Mouse (Mus musculus) forebrain, embryonic 15.5 days (tissue): ENCODE results near the gene Psme1. TPM values are rescaled to one million over a fixed set of nuclear protein-coding genes. Genes with fewer than 3 reads are reported as not detected.

ENCODE experiments used
- ATAC-seq: fragments of 200-750 bp; cut with Nextera tagmentation; replicated peaks from 2 replicates; pipeline ENCODE4 v1.8.0; 2017; ENCODE audit warnings: mild to moderate bottlenecking, moderate TSS enrichment, moderate library complexity
- H3K27ac ChIP-seq: fragments of 300-500 bp; sonication (generic); replicated peaks from 2 replicates; pipeline ENCODE4 v1.5.1; 2015; ENCODE audit warnings: mild to moderate bottlenecking, inconsistent platforms
- H3K27me3 ChIP-seq: fragments of 300-500 bp; sonication (generic); 2 replicates; pipeline ENCODE4 v1.6.1; 2015; ENCODE audit warnings: inconsistent platforms
- H3K36me3 ChIP-seq: fragments of 300-500 bp; sonication (generic); 2 replicates; pipeline ENCODE4 v1.6.1; 2015; ENCODE audit warnings: mild to moderate bottlenecking, inconsistent platforms
- H3K4me1 ChIP-seq: fragments of 300-500 bp; sonication (generic); 2 replicates; pipeline ENCODE4 v1.6.1; 2015; ENCODE audit warnings: inconsistent platforms
- H3K4me2 ChIP-seq: fragments of 300-500 bp; sonication (generic); replicated peaks from 2 replicates; pipeline ENCODE4 v1.6.1; 2015; ENCODE audit warnings: mild to moderate bottlenecking, inconsistent platforms
- H3K4me3 ChIP-seq: fragments of 300-500 bp; sonication (generic); 2 replicates; pipeline ENCODE4 v1.5.1; 2015; ENCODE audit warnings: mild to moderate bottlenecking, inconsistent platforms
- H3K9ac ChIP-seq: fragments of 300-500 bp; sonication (generic); replicated peaks from 2 replicates; pipeline ENCODE4 v1.6.1; 2015; ENCODE audit warnings: mild to moderate bottlenecking, inconsistent platforms
- H3K9me3 ChIP-seq: fragments of 300-500 bp; sonication (generic); 2 replicates; pipeline ENCODE4 v1.6.1; 2016; ENCODE audit warnings: inconsistent platforms
- WGBS: fragments of 180-500 bp; shearing (Covaris S2); methylation state at CpG from one replicate; pipeline ENCODE4 v1.1.7; 2015; ENCODE audit warnings: mixed read lengths; 5-methylcytosine and 5-hydroxymethylcytosine counted together
- polyA plus RNA-seq: library from polyadenylated mRNA; unstranded; fragments of >200 nt; fragmentation: Nextera tagmentation; extraction: Ambion mirVana; gene quantifications from 2 replicates; pipeline ENCODE4 v1.2.1, GENCODE M21; 2015

Psme1 gene
- polyA plus RNA-seq, 1 experiment from 2014 or later, result 187 TPM

DNA sequence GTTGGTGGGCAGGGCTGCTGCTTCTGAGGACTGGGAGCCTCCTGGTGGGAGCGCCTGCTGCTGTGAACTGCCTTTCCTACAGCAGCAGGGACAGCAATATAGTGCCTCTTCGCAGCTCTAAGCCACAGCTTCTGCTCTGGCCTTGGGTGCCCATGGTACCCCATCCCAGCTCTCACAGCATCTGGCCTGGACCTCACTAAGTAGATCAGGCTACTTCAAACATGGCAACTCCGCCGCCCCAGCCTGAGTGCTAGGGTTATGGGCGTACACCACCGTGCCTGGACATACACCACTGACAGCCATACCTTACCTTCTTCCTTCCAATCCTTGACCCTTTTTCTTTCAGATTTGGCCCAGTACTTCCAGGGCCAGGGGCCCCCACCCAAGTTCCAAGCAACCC is 30.4 kb downstream of the Psme1 start:
- H3K27me3 ChIP-seq, result no peaks in the 10 kb centered on the region
- no peaks in the 10 kb centered on the region for H3K9me3 ChIP-seq
- H3K4me1 ChIP-seq, result peaks cover 8% of the 10 kb centered on the region; the same call in 1 of the 2 replicates
- H3K36me3 ChIP-seq, result peaks cover 39% of the 10 kb centered on the region
- H3K9ac ChIP-seq, result no peak overlapping the region
- no peak overlapping the region for H3K4me2 ChIP-seq
- 100% methylated on average over 6 of the region's 6 CpGs for WGBS
- H3K4me3 ChIP-seq, result no peak overlapping the region
- ATAC-seq, result no peak
- H3K27ac ChIP-seq, result no peak overlapping the region

DNA sequence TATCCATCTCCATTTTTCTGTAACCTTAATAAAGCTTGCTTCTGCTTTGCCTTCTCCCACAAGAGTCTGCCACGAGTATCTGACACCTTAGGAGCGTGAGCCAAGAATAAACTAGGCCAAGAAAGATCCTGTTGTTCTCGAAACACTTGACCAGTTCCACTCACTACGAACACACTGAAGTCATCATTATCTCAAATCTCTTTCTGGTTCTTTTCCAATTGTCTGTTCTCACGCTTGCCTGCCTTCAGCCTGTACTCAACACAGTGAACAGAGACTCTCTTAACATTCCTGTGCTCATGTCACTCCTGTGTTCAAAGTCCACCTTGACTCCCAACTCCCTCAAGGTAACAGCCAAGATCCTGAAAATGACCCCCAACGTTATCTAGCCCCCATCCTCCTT is 35.4 kb downstream of the Psme1 start:
- no peak for ATAC-seq
- 0 out of 2 replicates have a peak, but pooled peaks cover under 1% of the 10 kb centered on the region for H3K4me1 ChIP-seq
- no peak overlapping the region for H3K4me3 ChIP-seq
- H3K4me2 ChIP-seq, result no peak overlapping the region
- H3K9ac ChIP-seq, result no peak overlapping the region
- H3K9me3 ChIP-seq, result no peaks in the 10 kb centered on the region
- no peaks in the 10 kb centered on the region for H3K27me3 ChIP-seq
- H3K36me3 ChIP-seq, result peaks cover 16% of the 10 kb centered on the region
- 65% methylated on average over 6 of the region's 6 CpGs for WGBS
- no peak overlapping the region for H3K27ac ChIP-seq

DNA sequence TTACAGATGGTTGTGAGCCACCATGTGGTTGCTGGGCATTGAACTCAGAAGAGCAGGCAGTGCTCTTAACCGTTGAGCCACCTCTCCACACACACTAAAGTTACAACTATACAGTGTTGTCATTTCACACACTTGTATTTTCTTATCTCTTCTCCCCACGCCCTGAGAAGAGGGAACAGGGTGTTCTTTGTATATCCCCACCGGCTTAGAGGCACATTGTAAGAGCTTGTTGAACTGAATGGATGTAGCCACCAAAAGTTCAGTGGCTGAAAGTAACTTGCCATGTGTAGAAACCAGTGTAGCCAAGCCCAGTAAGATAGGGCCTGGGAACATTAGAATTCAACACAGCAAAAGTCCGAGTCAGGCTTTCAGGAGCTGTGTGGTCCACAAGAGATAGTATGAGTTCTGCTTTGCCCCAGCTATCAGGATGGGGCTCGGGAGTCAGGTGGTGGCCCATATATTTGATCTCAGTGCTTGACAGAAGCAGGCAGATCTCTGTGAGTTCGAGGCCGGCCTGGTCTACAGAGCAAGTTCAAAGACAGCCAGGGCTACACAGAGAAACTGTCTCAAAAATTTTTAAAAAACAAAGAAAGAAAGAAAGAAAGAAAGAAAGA is 36.7 kb downstream of the Psme1 start:
- Histone ChIP-seq H3K4me1 (0 out of 2 replicates have a peak, but pooled peaks cover 7% of the 10 kb centered on the region), H3K27ac (no peak overlapping the region), H3K4me3 (no peak overlapping the region), H3K27me3 (no peaks in the 10 kb centered on the region), H3K4me2 (no peak overlapping the region), H3K9ac (no peak overlapping the region), H3K9me3 (no peaks in the 10 kb centered on the region), H3K36me3 (peaks cover 3% of the 10 kb centered on the region; the same call in 1 of the 2 replicates)
- WGBS, result 82% methylated on average over 7 of the region's 7 CpGs
- no peak for ATAC-seq

DNA sequence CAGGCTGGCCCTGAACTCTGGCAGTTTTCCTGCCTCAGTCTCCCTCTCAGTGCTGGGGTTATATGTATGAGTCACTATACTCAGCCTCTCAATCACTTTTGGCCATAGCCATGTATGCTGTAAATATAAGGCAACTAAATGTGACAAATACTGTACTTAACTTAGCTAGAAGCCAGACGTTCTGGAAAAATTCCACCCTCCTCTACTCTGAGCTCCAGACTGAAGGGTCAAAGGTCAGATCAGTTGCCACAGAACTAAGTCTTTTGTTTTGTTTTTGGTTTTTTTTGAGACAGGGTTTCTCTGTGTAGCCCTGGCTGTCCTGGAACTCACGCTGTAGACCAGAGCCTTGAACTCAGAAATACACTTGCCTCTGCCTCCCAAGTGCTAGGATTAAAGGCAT is 38.0 kb downstream of the Psme1 start:
- Histone ChIP-seq H3K9me3 (no peaks in the 10 kb centered on the region), H3K4me2 (no peak overlapping the region), H3K36me3 (no peaks in the 10 kb centered on the region), H3K4me1 (0 out of 2 replicates have a peak, but pooled peaks cover 7% of the 10 kb centered on the region), H3K9ac (no peak overlapping the region), H3K27ac (no peak overlapping the region), H3K27me3 (no peaks in the 10 kb centered on the region), H3K4me3 (no peak overlapping the region)
- ATAC-seq, result no peak
- 52% methylated on average over 2 of the region's 2 CpGs for WGBS

GRCm38 (mm10) chr14:55616844-55617243 is 38.9 kb downstream of the Psme1 start:
- no peaks in the 10 kb centered on the region for H3K9me3 ChIP-seq
- H3K4me2 ChIP-seq, result no peak overlapping the region
- no peak overlapping the region for H3K4me3 ChIP-seq
- 0 out of 2 replicates have a peak, but pooled peaks cover 7% of the 10 kb centered on the region for H3K4me1 ChIP-seq
- no peaks in the 10 kb centered on the region for H3K27me3 ChIP-seq
- H3K9ac ChIP-seq, result no peak overlapping the region
- WGBS, result 79% methylated on average over 2 of the region's 2 CpGs
- H3K36me3 ChIP-seq, result no peaks in the 10 kb centered on the region
- H3K27ac ChIP-seq, result no peak overlapping the region
- ATAC-seq, result no peak

DNA sequence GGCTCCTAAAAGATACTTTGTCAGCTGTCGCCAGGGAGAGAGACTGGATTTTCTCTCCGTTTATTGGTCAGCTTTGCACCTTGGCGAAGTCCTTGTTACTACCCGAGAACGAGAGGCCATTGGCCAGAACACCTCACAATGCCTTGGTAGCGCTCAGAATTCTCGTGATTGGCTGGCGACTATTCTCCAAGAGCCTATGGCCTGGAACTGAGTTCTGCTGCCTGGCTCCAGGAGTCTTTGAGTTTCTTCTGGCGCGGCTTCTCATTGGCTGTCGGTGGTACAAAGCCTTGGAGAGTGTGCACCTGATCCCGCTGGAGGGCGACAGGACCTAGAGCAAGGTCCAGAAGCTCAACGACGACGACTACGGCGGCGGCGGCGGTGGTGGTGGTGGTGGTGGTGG is 39.9 kb downstream of the Psme1 start, which contains the start of gene Rec8:
Rec8 (plus strand) TSS at position 216 of the 400 bp plus-strand sequence.
- H3K4me1 ChIP-seq, result 0 out of 2 replicates have a peak, but pooled peaks cover 7% of the 10 kb centered on the region
- ATAC-seq, result 0 out of 2 replicates have a peak, but pooled peaks have one; percentile 41
- no peaks in the 10 kb centered on the region for H3K9me3 ChIP-seq
- H3K9ac ChIP-seq, result no peak within 1 kb of the TSS
- no peak within 1 kb of the TSS; the same call in 1 of the 2 replicates for H3K27ac ChIP-seq
- no peaks in the 10 kb centered on the region for H3K27me3 ChIP-seq
- peak within 1 kb of the TSS; percentile 28 for H3K4me2 ChIP-seq
- 25% methylated on average over 21 of the region's 21 CpGs for WGBS
- H3K4me3 ChIP-seq, result peak within 1 kb of the TSS; percentile 32
- no peaks in the 10 kb centered on the region for H3K36me3 ChIP-seq

GRCm38 (mm10) chr14:55618486-55619195 is 40.7 kb downstream of the Psme1 start:
- Histone ChIP-seq H3K27ac (no peak overlapping the region; the same call in 1 of the 2 replicates), H3K4me2 (peak overlapping the region; percentile 28), H3K4me3 (peak overlapping the region; percentile 32), H3K36me3 (no peaks in the 10 kb centered on the region), H3K9ac (no peak overlapping the region), H3K27me3 (no peaks in the 10 kb centered on the region), H3K4me1 (0 out of 2 replicates have a peak, but pooled peaks cover 7% of the 10 kb centered on the region), H3K9me3 (no peaks in the 10 kb centered on the region)
- ATAC-seq, result peak; percentile 59; the same call in 1 of the 2 replicates
- WGBS, result 53% methylated on average over 22 of the region's 22 CpGs

GRCm38 (mm10) chr14:55628077-55628827 is 50.3 kb downstream of the Psme1 start:
- no peak overlapping the region for H3K9ac ChIP-seq
- ATAC-seq, result no peak
- H3K27ac ChIP-seq, result no peak overlapping the region
- WGBS, result 92% methylated on average over 27 of the region's 27 CpGs
- no peaks in the 10 kb centered on the region for H3K27me3 ChIP-seq
- H3K4me3 ChIP-seq, result no peak overlapping the region
- H3K4me1 ChIP-seq, result no peaks in the 10 kb centered on the region
- H3K9me3 ChIP-seq, result no peaks in the 10 kb centered on the region
- H3K36me3 ChIP-seq, result peaks cover 80% of the 10 kb centered on the region
- H3K4me2 ChIP-seq, result no peak overlapping the region

GRCm38 (mm10) chr14:55629312-55629711 is 51.4 kb downstream of the Psme1 start:
- Histone ChIP-seq H3K4me2 (no peak overlapping the region), H3K36me3 (peaks cover 84% of the 10 kb centered on the region), H3K9ac (no peak overlapping the region), H3K4me1 (peaks cover 3% of the 10 kb centered on the region), H3K27me3 (no peaks in the 10 kb centered on the region), H3K9me3 (no peaks in the 10 kb centered on the region), H3K4me3 (no peak overlapping the region), H3K27ac (no peak overlapping the region)
- WGBS, result 49% methylated on average over 5 of the region's 5 CpGs
- no peak for ATAC-seq

Other genes starting within 250 kb of the Psme1 start
- gene Dhrs4, start 99.4 kb upstream of the Psme1 start, polyA plus RNA-seq, result 49.6 and 60.0 TPM in 2 replicates
- gene Carmil3, start 87.5 kb upstream of the Psme1 start, polyA plus RNA-seq, result 30.2 and 33.4 TPM in 2 replicates
- gene Cpne6, start 67.7 kb upstream of the Psme1 start, polyA plus RNA-seq, result 9.1 and 10.3 TPM in 2 replicates
- 0.09 and 0.11 TPM in 2 replicates for gene Nrl, start 53.1 kb upstream of the Psme1 start, polyA plus RNA-seq
- gene Pck2, start 37.9 kb upstream of the Psme1 start, polyA plus RNA-seq, result 18.2 and 25.1 TPM in 2 replicates
- gene Dcaf11, start 18.1 kb upstream of the Psme1 start, polyA plus RNA-seq, result 121 and 132 TPM in 2 replicates
- gene A730061H03Rik, start 17.7 kb upstream of the Psme1 start, polyA plus RNA-seq, result 0.49 and 0.60 TPM in 2 replicates
- gene Fitm1, start 2.5 kb upstream of the Psme1 start, polyA plus RNA-seq, result not detected in 2 replicates
- 15.0 and 16.0 TPM in 2 replicates for gene Emc9, start 7.2 kb downstream of the Psme1 start, polyA plus RNA-seq
- 187 and 211 TPM in 2 replicates for gene Psme2, start 13.0 kb downstream of the Psme1 start, polyA plus RNA-seq
- gene Rnf31, start 13.6 kb downstream of the Psme1 start, polyA plus RNA-seq, result 17.7 TPM in 2 replicates
- gene Irf9, start 25.4 kb downstream of the Psme1 start, polyA plus RNA-seq, result 7.2 and 8.1 TPM in 2 replicates
- gene Rec8, start 39.9 kb downstream of the Psme1 start, polyA plus RNA-seq, result 11.3 and 11.5 TPM in 2 replicates
- 82.0 and 82.1 TPM in 2 replicates for gene Ipo4, start 57.8 kb downstream of the Psme1 start, polyA plus RNA-seq
- gene Gm49378, start 59.8 kb downstream of the Psme1 start, polyA plus RNA-seq, result 1.4 and 2.0 TPM in 2 replicates
- 61.7 and 67.2 TPM in 2 replicates for gene Tm9sf1, start 65.7 kb downstream of the Psme1 start, polyA plus RNA-seq
- 0.38 and 0.53 TPM in 2 replicates for gene Tssk4, start 72.1 kb downstream of the Psme1 start, polyA plus RNA-seq
- 66.0 and 68.5 TPM in 2 replicates for gene Mdp1, start 82.4 kb downstream of the Psme1 start, polyA plus RNA-seq
- gene Gmpr2, start 93.8 kb downstream of the Psme1 start, polyA plus RNA-seq, result 56.7 and 62.2 TPM in 2 replicates
- gene Nedd8, start 94.0 kb downstream of the Psme1 start, polyA plus RNA-seq, result 563 and 611 TPM in 2 replicates
- gene Tinf2, start 103.7 kb downstream of the Psme1 start, polyA plus RNA-seq, result 32.9 and 36.2 TPM in 2 replicates
- gene Tgm1, start 135.8 kb downstream of the Psme1 start, polyA plus RNA-seq, result 0.09 and 0.20 TPM in 2 replicates
- gene Rabggta, start 144.1 kb downstream of the Psme1 start, polyA plus RNA-seq, result 49.9 and 51.4 TPM in 2 replicates
- 77.1 and 82.7 TPM in 2 replicates for gene Dhrs1, start 167.6 kb downstream of the Psme1 start, polyA plus RNA-seq
- gene Nop9, start 167.6 kb downstream of the Psme1 start, polyA plus RNA-seq, result 39.7 and 41.4 TPM in 2 replicates
- gene Cideb, start 180.3 kb downstream of the Psme1 start, polyA plus RNA-seq, result 0.15 and 0.29 TPM in 2 replicates
- 0.10 and 0.24 TPM in 2 replicates for gene Ltb4r2, start 183.3 kb downstream of the Psme1 start, polyA plus RNA-seq
- 0.26 TPM in 1 of 2 replicates, not detected in the other for gene Ltb4r1, start 187.8 kb downstream of the Psme1 start, polyA plus RNA-seq
- 2.9 and 4.0 TPM in 2 replicates for gene Adcy4, start 206.0 kb downstream of the Psme1 start, polyA plus RNA-seq
- 1.1 and 2.3 TPM in 2 replicates for gene Ripk3, start 210.7 kb downstream of the Psme1 start, polyA plus RNA-seq
- 10.9 and 13.6 TPM in 2 replicates for gene Nfatc4, start 245.0 kb downstream of the Psme1 start, polyA plus RNA-seq